Mouse (Mus musculus) olfactory bulb, adult 2 months (tissue): Measurements from ENCODE around the gene Tenm2.

ENCODE experiments used
- CTCF ChIP-seq: fragments of 200-500 bp; IDR thresholded peaks from 2 replicates; pipeline ENCODE4 v1.5.1; 2012; ENCODE audit warnings: low read depth, mild to moderate bottlenecking, low read length, moderate library complexity; ENCODE audit not compliant: insufficient read depth
- POLR2A ChIP-seq: fragments of 200-500 bp; IDR thresholded peaks from 2 replicates; pipeline ENCODE4 v1.6.1; 2012; ENCODE audit warnings: mild to moderate bottlenecking, low read depth, low read length, moderate library complexity; ENCODE audit not compliant: insufficient read depth

DNA sequence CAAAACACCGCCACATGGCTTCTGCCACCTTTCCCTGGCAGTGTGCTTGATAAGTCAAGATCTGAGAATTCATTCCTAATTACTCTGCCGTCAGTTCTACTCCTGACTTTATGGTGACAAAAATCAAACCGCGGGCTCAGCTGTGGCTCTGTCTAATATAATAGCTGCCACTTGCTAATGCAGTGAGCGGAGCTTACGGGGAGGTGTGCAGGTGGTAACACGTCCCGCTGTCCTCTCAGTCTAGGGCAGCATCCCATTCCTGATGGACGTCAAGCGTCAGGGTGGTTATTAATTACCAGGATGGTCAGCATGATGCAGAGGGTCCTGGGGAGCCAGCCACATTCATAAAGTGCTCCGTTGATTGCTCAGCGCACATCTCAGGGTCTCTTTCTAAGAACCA is 903.5 kb downstream of the Tenm2 start:
- TF ChIP-seq CTCF: no peak
- TF ChIP-seq POLR2A: no peak
